Mouse (Mus musculus) layer of hippocampus, adult 11-12 months (tissue): ENCODE data around the gene Eef1e1.
"Not testable (repeated sequence)": the region's sequence is repeated elsewhere in the genome, so short reads cannot be mapped to it uniquely, and the experiment has no call there.

Source experiments
- DNase-seq: peaks from one replicate; pipeline ENCODE4 v3.0.0; 2022; ENCODE audit warnings: low spot score

Eef1e1 gene

GRCm38 (mm10) chr13:38658528-38659280, at the start of gene Eef1e1:
Eef1e1 (minus strand) TSS chr13:38659058.
- peak; percentile 94 for DNase-seq

- DNase-seq: no peak
Measured at GRCm38 (mm10) chr13:38690845-38691244, 32.0 kb upstream of the Eef1e1 start.

- peak; percentile 27 for DNase-seq
Measured at GRCm38 (mm10) chr13:38690028-38690427, 31.2 kb upstream of the Eef1e1 start.

- no peak for DNase-seq
Measured at GRCm38 (mm10) chr13:38688761-38689160, 29.9 kb upstream of the Eef1e1 start.

- no peak for DNase-seq
Measured at GRCm38 (mm10) chr13:38672336-38672735, 13.5 kb upstream of the Eef1e1 start.

GRCm38 (mm10) chr13:38671451-38671850, 12.6 kb upstream of the Eef1e1 start:
- DNase-seq: not testable (repeated sequence)

GRCm38 (mm10) chr13:38670051-38670450, 11.2 kb upstream of the Eef1e1 start:
- no peak for DNase-seq

- peak; percentile 14 for DNase-seq
Measured at GRCm38 (mm10) chr13:38668514-38668913, 9.7 kb upstream of the Eef1e1 start.

- DNase-seq: no peak
Measured at GRCm38 (mm10) chr13:38664753-38665152, 5.9 kb upstream of the Eef1e1 start.

- DNase-seq: no peak
Measured at GRCm38 (mm10) chr13:38659524-38660136, 772 bp upstream of the Eef1e1 start.

- DNase-seq: no peak
Measured at GRCm38 (mm10) chr13:38657865-38658264, 993 bp downstream of the Eef1e1 start.

GRCm38 (mm10) chr13:38650292-38650691, 8.6 kb downstream of the Eef1e1 start:
- DNase-seq: no peak

GRCm38 (mm10) chr13:38649069-38649468, 9.8 kb downstream of the Eef1e1 start:
- DNase-seq: no peak

- DNase-seq: no peak
Measured at GRCm38 (mm10) chr13:38641414-38641813, 17.4 kb downstream of the Eef1e1 start.

- DNase-seq: no peak
Measured at GRCm38 (mm10) chr13:38640961-38641360, 17.9 kb downstream of the Eef1e1 start.

GRCm38 (mm10) chr13:38638694-38639093, 20.2 kb downstream of the Eef1e1 start:
- DNase-seq: no peak

- peak; percentile 96 for DNase-seq
Measured at GRCm38 (mm10) chr13:38634800-38635269, 24.0 kb downstream of the Eef1e1 start, which contains the start of gene Bloc1s5. Bloc1s5 (minus strand) TSS chr13:38635109.

GRCm38 (mm10) chr13:38634256-38634799, 24.5 kb downstream of the Eef1e1 start:
- DNase-seq: peak; percentile 82

- DNase-seq: peak; percentile 27
Measured at GRCm38 (mm10) chr13:38633287-38634000, 25.4 kb downstream of the Eef1e1 start.

GRCm38 (mm10) chr13:38632556-38632955, 26.3 kb downstream of the Eef1e1 start:
- no peak for DNase-seq

- DNase-seq: no peak
Measured at GRCm38 (mm10) chr13:38626229-38626525, 32.7 kb downstream of the Eef1e1 start.

GRCm38 (mm10) chr13:38625492-38626228, 33.2 kb downstream of the Eef1e1 start:
- DNase-seq: peak; percentile 22
